Mouse (Mus musculus) spleen, adult 2 months (tissue): ENCODE measurements around the gene Bri3.

ENCODE experiments used
- CTCF ChIP-seq: fragments of 200-500 bp; IDR thresholded peaks from 2 replicates; pipeline ENCODE4 v1.5.1; 2011; ENCODE audit warnings: mild to moderate bottlenecking, inconsistent platforms; ENCODE audit not compliant: insufficient read depth, insufficient read length, insufficient replicate concordance; ENCODE audit errors: extremely low read depth
- POLR2A ChIP-seq: fragments of 200-500 bp; IDR thresholded peaks from 2 replicates; pipeline ENCODE4 v1.6.1; 2011; ENCODE audit warnings: low read depth, low read length, inconsistent platforms

DNA sequence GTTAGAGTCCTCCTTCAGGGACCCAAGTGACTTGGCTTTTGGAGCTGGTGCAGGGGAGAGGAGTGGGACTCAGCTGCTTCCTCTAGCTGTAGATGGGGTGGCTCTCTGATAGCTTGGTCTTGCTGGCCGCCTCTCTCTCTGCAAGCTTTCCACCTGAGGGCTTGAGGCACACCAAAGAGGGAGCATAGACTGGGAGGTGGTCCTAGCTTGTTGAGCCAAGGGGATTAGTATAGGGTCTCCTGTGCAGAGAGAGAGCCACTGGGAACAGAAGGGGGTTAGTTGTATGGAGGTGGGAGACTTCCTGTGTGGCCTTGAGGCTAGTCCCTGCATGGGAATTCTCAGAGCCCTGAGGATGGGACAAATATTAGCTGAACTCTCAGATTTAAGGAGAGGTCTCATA lies 12.7 kb downstream of the Bri3 start:
- no peak for TF ChIP-seq POLR2A
- TF ChIP-seq CTCF: no peak
